ENCODE assay signal across 14 mouse cellular contexts in the genomic region with DNA sequence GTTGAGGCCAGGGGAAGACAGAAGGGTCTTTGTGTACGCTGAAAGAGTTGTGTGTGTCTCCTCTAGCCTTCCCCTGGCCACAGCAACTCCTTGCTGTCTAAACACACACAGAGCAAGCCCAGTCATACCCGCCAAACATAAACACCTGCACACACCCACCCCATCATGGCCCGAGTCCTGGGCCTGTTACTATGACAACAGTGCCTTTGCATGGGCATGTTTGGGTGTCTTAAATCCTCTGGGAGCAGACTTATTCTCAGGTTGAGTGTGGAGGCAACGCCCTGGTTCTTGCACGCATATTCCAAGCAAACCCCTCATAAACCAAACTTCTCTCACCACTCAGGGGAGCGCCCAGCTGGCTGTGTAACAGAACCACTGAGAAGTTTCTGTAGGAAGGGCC.
DNase-seq lines count a peak whose midpoint lies in the region; ATAC-seq lines count a peak whose summit lies in the region.
"Had no signal": no experiment of that assay in that cellular context is flagged by ENCODE, and none has a peak within 500 bp of the region (broad histone marks: within the 10 kb centered on the region; RNA-seq: fewer than 3 reads in every experiment).

No protein-coding gene starts in this region.

- H3K9ac ChIP-seq in hindbrain, embryonic 12.5 days: no peak overlapping the region
- H3K9ac ChIP-seq in neural tube, embryonic 14.5 days (replicated peaks; ENCODE audit: low read depth, low read length): no peak overlapping the region
- H3K9ac ChIP-seq in embryonic facial prominence, embryonic 11.5 days (replicated peaks; ENCODE audit: low read length): no peak overlapping the region
- no peak overlapping the region for H3K9ac ChIP-seq in limb, embryonic 15.5 days
- H3K9ac ChIP-seq: liver, embryonic 13.5 days had no signal

- no peak overlapping the region for H3K4me3 ChIP-seq in hindbrain, embryonic 10.5 days
- H3K4me3 ChIP-seq in hindbrain, embryonic 12.5 days: no peak overlapping the region
- H3K4me3 ChIP-seq in neural tube, embryonic 14.5 days (ENCODE audit: low read depth, low read length): no peak overlapping the region
- no peak overlapping the region for H3K4me3 ChIP-seq in embryonic facial prominence, embryonic 11.5 days (ENCODE audit: low read depth, low read length)
- H3K4me3 ChIP-seq in limb, embryonic 15.5 days: no peak overlapping the region
- H3K4me3 ChIP-seq: heart, embryonic 10.5 days; liver, embryonic 13.5 days had no signal

- H3K4me1 ChIP-seq in hindbrain, embryonic 10.5 days (replicated peaks): peaks cover 15% of the 10 kb centered on the region
- H3K4me1 ChIP-seq in hindbrain, embryonic 12.5 days: peaks cover 18% of the 10 kb centered on the region
- no peaks in the 10 kb centered on the region for H3K4me1 ChIP-seq in neural tube, embryonic 14.5 days (ENCODE audit: control insufficient read depth, insufficient read depth, low read length)
- H3K4me1 ChIP-seq in embryonic facial prominence, embryonic 11.5 days (ENCODE audit: control insufficient read depth, insufficient read depth, low read length): peaks cover 2% of the 10 kb centered on the region; the same call in 1 of the 2 replicates
- peaks cover 26% of the 10 kb centered on the region for H3K4me1 ChIP-seq in limb, embryonic 15.5 days
- H3K4me1 ChIP-seq: liver, embryonic 13.5 days had no signal

- no peaks in the 10 kb centered on the region for H3K27me3 ChIP-seq in hindbrain, embryonic 10.5 days (ENCODE audit: insufficient read depth, poor library complexity, severe bottlenecking)
- no peaks in the 10 kb centered on the region; the same call in 1 of the 2 replicates for H3K27me3 ChIP-seq in hindbrain, embryonic 12.5 days
- no peaks in the 10 kb centered on the region for H3K27me3 ChIP-seq in neural tube, embryonic 14.5 days (ENCODE audit: control insufficient read depth, insufficient read depth, low read length)
- no peaks in the 10 kb centered on the region for H3K27me3 ChIP-seq in embryonic facial prominence, embryonic 11.5 days (ENCODE audit: control insufficient read depth, insufficient read depth, low read length)
- no peaks in the 10 kb centered on the region for H3K27me3 ChIP-seq in limb, embryonic 15.5 days
- H3K27me3 ChIP-seq: liver, embryonic 13.5 days had no signal

- no peak overlapping the region for H3K4me2 ChIP-seq in hindbrain, embryonic 12.5 days (replicated peaks)
- H3K4me2 ChIP-seq in neural tube, embryonic 14.5 days (ENCODE audit: low read depth, low read length): no peak overlapping the region
- no peak overlapping the region; the same call in 1 of the 2 replicates for H3K4me2 ChIP-seq in embryonic facial prominence, embryonic 11.5 days (ENCODE audit: low read depth, low read length)
- H3K4me2 ChIP-seq in limb, embryonic 15.5 days: no peak overlapping the region
- H3K4me2 ChIP-seq: liver, embryonic 13.5 days had no signal

- peak overlapping the region; percentile 45; the same call in 1 of the 2 replicates for H3K27ac ChIP-seq in hindbrain, embryonic 10.5 days
- H3K27ac ChIP-seq in hindbrain, embryonic 12.5 days: no peak overlapping the region
- H3K27ac ChIP-seq in neural tube, embryonic 14.5 days (ENCODE audit: low read depth, low read length): no peak overlapping the region
- H3K27ac ChIP-seq in embryonic facial prominence, embryonic 11.5 days (replicated peaks; ENCODE audit: low read depth, low read length): no peak overlapping the region
- H3K27ac ChIP-seq in limb, embryonic 15.5 days: peak overlapping the region; percentile 83
- H3K27ac ChIP-seq: heart, embryonic 10.5 days; liver, embryonic 13.5 days had no signal

- no peak for ATAC-seq in hindbrain, embryonic 12.5 days (ENCODE audit: low FRiP score)
- ATAC-seq in neural tube, embryonic 14.5 days (ENCODE audit: low read depth): peak; percentile 11; the same call in 1 of the 2 replicates
- ATAC-seq in embryonic facial prominence, embryonic 11.5 days (replicated peaks; ENCODE audit: insufficient number of reproducible peaks, low FRiP score, low TSS enrichment, low read depth): no peak
- peak; percentile 83 for ATAC-seq in limb, embryonic 15.5 days (ENCODE audit: insufficient number of reproducible peaks, low FRiP score, low TSS enrichment, low read depth)

- no peaks in the 10 kb centered on the region for H3K36me3 ChIP-seq in hindbrain, embryonic 10.5 days
- H3K36me3 ChIP-seq in hindbrain, embryonic 12.5 days: no peaks in the 10 kb centered on the region
- H3K36me3 ChIP-seq in neural tube, embryonic 14.5 days (ENCODE audit: control insufficient read depth, insufficient read depth, low read length): no peaks in the 10 kb centered on the region
- H3K36me3 ChIP-seq in embryonic facial prominence, embryonic 11.5 days (replicated peaks; ENCODE audit: control insufficient read depth, insufficient read depth, low read depth, low read length): no peaks in the 10 kb centered on the region
- no peaks in the 10 kb centered on the region for H3K36me3 ChIP-seq in limb, embryonic 15.5 days
- H3K36me3 ChIP-seq: heart, embryonic 10.5 days; liver, embryonic 13.5 days had no signal

- no peak for DNase-seq in hindbrain, embryonic 10.5 days (ENCODE audit: low spot score)
- no peak for DNase-seq in neural tube, embryonic 10.5 days (ENCODE audit: extremely low spot score, low spot score)
- peak; percentile 32 for DNase-seq in embryonic facial prominence, embryonic 11.5 days (ENCODE audit: low spot score)
- DNase-seq in liver: no peak
- no peak for DNase-seq in cerebellum, adult 18-20 months
- DNase-seq: heart, postnatal 4 days; kidney, adult 8-10 months; liver, embryonic 13.5 days; spleen, adult 18-20 months; thymus, adult 18-20 months had no signal

- 83% methylated on average over 6 of the region's 6 CpGs for WGBS in hindbrain, embryonic 10.5 days
- 76% methylated on average over 6 of the region's 6 CpGs for WGBS in hindbrain, embryonic 12.5 days
- 62% methylated on average over 6 of the region's 6 CpGs for WGBS in neural tube, embryonic 14.5 days
- WGBS in embryonic facial prominence, embryonic 11.5 days: 75% methylated on average over 6 of the region's 6 CpGs
- WGBS in limb, embryonic 15.5 days: 43% methylated on average over 6 of the region's 6 CpGs

- H3K9me3 ChIP-seq in hindbrain, embryonic 10.5 days: no peaks in the 10 kb centered on the region
- H3K9me3 ChIP-seq in hindbrain, embryonic 12.5 days (replicated peaks): no peaks in the 10 kb centered on the region
- no peaks in the 10 kb centered on the region for H3K9me3 ChIP-seq in neural tube, embryonic 14.5 days (ENCODE audit: control insufficient read depth, low read length)
- H3K9me3 ChIP-seq in embryonic facial prominence, embryonic 11.5 days (replicated peaks; ENCODE audit: control insufficient read depth, low read length): no peaks in the 10 kb centered on the region
- no peaks in the 10 kb centered on the region for H3K9me3 ChIP-seq in limb, embryonic 15.5 days
- H3K9me3 ChIP-seq: heart, embryonic 10.5 days; liver, embryonic 13.5 days had no signal

Comparison
In these comparisons a context has a peak if more than half of its experiments do, and no peak if none do; other contexts are left out.
1. H3K27ac ChIP-seq: peak in hindbrain, embryonic 10.5 days (single experiment) and limb, embryonic 15.5 days (single experiment); none in hindbrain, embryonic 12.5 days (single experiment), neural tube, embryonic 14.5 days (single experiment) and embryonic facial prominence, embryonic 11.5 days (single experiment).
2. ATAC-seq: peak in neural tube, embryonic 14.5 days (single experiment) and limb, embryonic 15.5 days (single experiment); none in hindbrain, embryonic 12.5 days (single experiment) and embryonic facial prominence, embryonic 11.5 days (single experiment).